ENCODE assay signal across 10 mouse cellular contexts in the genomic region with DNA sequence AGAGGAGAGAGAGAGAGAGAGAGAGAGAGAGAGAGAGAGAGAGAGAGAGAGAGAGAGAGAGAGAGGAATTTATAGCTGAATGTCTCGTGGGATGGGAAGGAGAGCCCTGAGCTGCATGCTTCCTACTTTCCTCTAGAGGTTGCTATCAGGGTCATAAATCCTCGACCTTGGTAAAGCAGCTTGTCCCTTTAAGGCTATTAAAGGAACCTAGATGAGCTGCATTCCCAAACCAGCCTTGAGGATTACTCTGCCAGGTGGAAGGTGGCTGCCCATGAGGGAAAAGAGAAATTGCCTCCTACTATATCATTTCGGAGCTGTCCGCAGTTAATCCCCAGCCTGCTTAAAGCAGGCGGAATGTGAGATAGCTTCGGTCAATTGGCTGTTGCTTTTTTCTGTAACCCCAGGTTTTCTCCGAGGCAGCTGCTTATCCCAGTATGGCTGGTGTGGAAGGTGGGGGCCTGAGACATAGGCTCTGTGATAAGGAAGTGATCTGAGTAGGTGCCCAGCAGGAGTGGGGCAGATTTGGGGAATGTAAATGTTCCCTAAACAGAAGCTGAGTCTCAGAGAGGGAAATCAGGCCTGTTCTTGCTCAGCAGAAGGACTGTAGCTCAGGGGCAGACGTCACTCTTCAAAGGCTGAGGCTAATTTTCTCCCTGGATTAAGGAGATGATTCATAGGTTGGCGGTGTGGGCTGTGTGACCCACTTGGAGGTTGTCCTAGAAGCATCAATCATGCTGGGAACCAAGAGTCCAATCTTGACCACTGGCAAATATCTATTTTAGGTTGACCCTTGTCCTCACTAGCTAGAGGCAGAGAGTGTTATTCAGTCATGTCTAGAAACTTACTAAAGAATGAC.
DNase-seq lines count a peak whose midpoint lies in the region; ATAC-seq lines count a peak whose summit lies in the region.
"Had no signal": no experiment of that assay in that cellular context is flagged by ENCODE, and none has a peak within 500 bp of the region (broad histone marks: within the 10 kb centered on the region; RNA-seq: fewer than 3 reads in every experiment).

No protein-coding gene starts in this region.

- intact Hi-C loops in heart, postnatal 10 days (cut with DNase I): no loop called here

- no peaks in the 10 kb centered on the region for H3K27me3 ChIP-seq in midbrain, embryonic 15.5 days (replicated peaks)
- H3K27me3 ChIP-seq in midbrain, embryonic 11.5 days (ENCODE audit: control insufficient read depth, insufficient read depth, low read length): no peaks in the 10 kb centered on the region; the same call in 1 of the 2 replicates

- H3K4me1 ChIP-seq in midbrain, embryonic 15.5 days: peaks cover 7% of the 10 kb centered on the region; the same call in 1 of the 2 replicates
- H3K4me1 ChIP-seq in midbrain, embryonic 11.5 days (ENCODE audit: control insufficient read depth, insufficient read depth, low read length): no peaks in the 10 kb centered on the region

- no peak overlapping the region for H3K27ac ChIP-seq in midbrain, embryonic 15.5 days
- no peak overlapping the region for H3K27ac ChIP-seq in midbrain, embryonic 11.5 days (ENCODE audit: low read depth, low read length)
- H3K27ac ChIP-seq: macrophage had no signal

- H3K36me3 ChIP-seq in midbrain, embryonic 15.5 days (replicated peaks): no peaks in the 10 kb centered on the region
- no peaks in the 10 kb centered on the region for H3K36me3 ChIP-seq in midbrain, embryonic 11.5 days (ENCODE audit: control insufficient read depth, insufficient read depth, low read length)

- no peak for DNase-seq in midbrain, embryonic 11.5 days (ENCODE audit: low spot score, missing footprints)
- peak; percentile 9 for DNase-seq in cerebellum, adult 9-10 months
- peak; percentile 22 to 30 for DNase-seq in heart, postnatal 10 days
- peak; percentile 58 for DNase-seq in skeletal muscle tissue, adult 2 months (ENCODE audit: low read depth, low spot score)
- DNase-seq in lung, postnatal 4 days: no peak
- no peak for DNase-seq in urinary bladder, postnatal 25 days (ENCODE audit: low spot score)
- DNase-seq in liver: no peak
- DNase-seq: right cerebral cortex, postnatal 14 days had no signal

- WGBS in midbrain, embryonic 15.5 days: 20% methylated on average over 9 of the region's 9 CpGs
- 18% methylated on average over 9 of the region's 9 CpGs for WGBS in midbrain, embryonic 11.5 days

- H3K4me2 ChIP-seq in midbrain, embryonic 15.5 days: no peak overlapping the region
- no peak overlapping the region for H3K4me2 ChIP-seq in midbrain, embryonic 11.5 days

- 0 out of 2 replicates have a peak, but pooled peaks have one; percentile 30 for ATAC-seq in midbrain, embryonic 15.5 days (replicated peaks)
- ATAC-seq in midbrain, embryonic 11.5 days (ENCODE audit: low FRiP score): no peak

- H3K9ac ChIP-seq in midbrain, embryonic 15.5 days: no peak overlapping the region
- no peak overlapping the region for H3K9ac ChIP-seq in midbrain, embryonic 11.5 days (ENCODE audit: low read length)

- H3K4me3 ChIP-seq in midbrain, embryonic 15.5 days: no peak overlapping the region
- H3K4me3 ChIP-seq in midbrain, embryonic 11.5 days (ENCODE audit: low read depth, low read length): no peak overlapping the region

- H3K9me3 ChIP-seq in midbrain, embryonic 15.5 days: no peaks in the 10 kb centered on the region
- no peaks in the 10 kb centered on the region for H3K9me3 ChIP-seq in midbrain, embryonic 11.5 days (ENCODE audit: control insufficient read depth, low read length)

Comparison
In these comparisons a context has a peak if more than half of its experiments do, and no peak if none do; other contexts are left out.
1. DNase-seq: peak in cerebellum, adult 9-10 months (single experiment), heart, postnatal 10 days (2 of 2) and skeletal muscle tissue, adult 2 months (single experiment); none in midbrain, embryonic 11.5 days (single experiment), lung, postnatal 4 days (0 of 2), urinary bladder, postnatal 25 days (single experiment) and liver (single experiment).